Mouse (Mus musculus): ENCODE data around the gene Echs1. TPM values are rescaled to one million over a fixed set of nuclear protein-coding genes. Genes with fewer than 3 reads are reported as not detected.

Gene Echs1
- total RNA-seq, 1 experiment from 2014 or later: 45.2 TPM

DNA sequence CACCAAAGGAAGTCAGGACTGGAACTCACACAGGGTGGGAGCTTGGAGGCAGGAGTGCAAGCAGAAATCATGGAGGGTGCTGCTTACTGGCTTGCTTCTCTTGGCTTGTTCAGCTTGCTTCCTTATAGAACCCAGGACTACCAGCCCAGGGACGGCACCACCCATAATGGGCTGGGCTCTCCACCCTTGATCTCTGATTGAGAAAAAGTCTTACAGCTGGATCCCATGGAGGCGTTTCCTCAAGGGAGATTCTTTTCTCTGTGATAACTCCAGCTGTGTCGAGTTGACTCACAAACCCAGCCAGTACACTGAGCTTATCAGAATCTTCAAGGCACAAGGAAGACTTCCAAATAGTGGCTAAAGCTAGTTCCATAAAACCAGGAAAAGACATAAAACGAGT lies 6.5 kb upstream of the Echs1 start:
- ATAC-seq (ENCODE audit: extremely low read depth, insufficient number of reproducible peaks, low FRiP score, poor library complexity, severe bottlenecking): no peak

GRCm38 (mm10) chr7:140121338-140121910 lies 5.1 kb upstream of the Echs1 start:
- ATAC-seq (ENCODE audit: extremely low read depth, insufficient number of reproducible peaks, low FRiP score, poor library complexity, severe bottlenecking): no peak

- ATAC-seq (ENCODE audit: extremely low read depth, insufficient number of reproducible peaks, low FRiP score, poor library complexity, severe bottlenecking): no peak
Measured at GRCm38 (mm10) chr7:140120484-140120883, 4.2 kb upstream of the Echs1 start.

DNA sequence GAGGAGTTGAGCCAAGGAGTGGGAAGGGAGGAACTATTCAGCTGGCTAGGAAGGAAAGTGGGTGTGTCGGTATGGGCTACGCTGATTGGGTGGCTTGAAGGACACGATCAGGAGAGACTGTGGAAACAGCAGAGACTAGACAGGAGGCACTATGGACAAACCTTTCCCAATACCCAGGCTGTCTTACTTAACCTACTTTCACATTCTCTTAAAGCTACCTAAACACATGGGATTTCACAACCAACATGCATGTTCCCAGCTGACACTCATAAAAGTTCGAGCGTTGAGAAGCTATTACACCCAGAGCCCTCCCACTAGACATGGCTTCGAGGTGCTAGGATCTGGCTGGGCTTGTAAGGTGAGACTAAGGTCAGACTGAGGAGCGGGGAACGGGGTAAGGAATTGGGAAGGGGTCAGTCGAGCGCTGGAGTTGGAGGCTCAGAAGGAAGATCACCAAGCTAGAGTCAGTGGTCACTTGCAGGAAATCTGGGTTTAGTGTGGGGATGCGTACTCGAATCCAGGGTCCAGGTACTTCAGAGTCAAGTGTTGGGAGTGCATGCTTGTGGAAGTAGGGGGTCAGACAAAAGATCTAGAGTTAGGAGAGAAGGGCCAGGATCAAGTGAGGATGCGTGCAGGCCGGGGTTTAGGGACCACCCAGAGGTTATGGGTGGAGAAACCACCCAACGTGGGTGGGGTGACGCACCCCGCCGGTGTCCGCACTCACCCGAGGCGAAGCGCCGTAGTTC lies 520 bp downstream of the Echs1 start, which contains the start of gene Paox:
Gene Paox (plus strand): TSS at position 217 of the 746 bp plus-strand sequence.
- ATAC-seq (ENCODE audit: extremely low read depth, insufficient number of reproducible peaks, low FRiP score, poor library complexity, severe bottlenecking): no peak

DNA sequence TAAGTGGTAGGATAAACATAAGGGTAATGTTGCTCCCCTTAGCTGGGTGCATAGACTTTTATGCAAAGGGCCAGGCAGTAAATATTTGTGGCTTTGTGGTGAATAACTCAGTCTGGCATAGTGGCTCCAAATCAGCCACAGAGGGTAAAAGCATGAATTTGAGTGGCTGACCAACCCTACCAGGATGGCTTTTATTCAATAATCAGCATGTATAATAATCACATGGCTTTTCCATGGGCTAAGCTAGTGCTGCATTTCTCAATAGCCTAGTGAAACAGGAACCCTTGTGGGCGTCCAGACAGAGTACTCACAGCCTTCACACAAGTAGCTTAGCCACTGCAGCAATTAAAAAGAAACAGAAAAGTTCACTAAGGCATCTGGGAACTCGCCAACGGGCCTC lies 4.3 kb downstream of the Echs1 start:
- no peak for ATAC-seq (ENCODE audit: extremely low read depth, insufficient number of reproducible peaks, low FRiP score, poor library complexity, severe bottlenecking)

GRCm38 (mm10) chr7:140104009-140104408 lies 12.3 kb downstream of the Echs1 start:
- ATAC-seq (ENCODE audit: extremely low read depth, insufficient number of reproducible peaks, low FRiP score, poor library complexity, severe bottlenecking): no peak

GRCm38 (mm10) chr7:140101993-140102860 lies 14.0 kb downstream of the Echs1 start, which contains the start of gene Fuom:
TSS of gene Fuom (minus strand) at chr7:140102441.
- peak; percentile 52 for ATAC-seq (ENCODE audit: extremely low read depth, insufficient number of reproducible peaks, low FRiP score, poor library complexity, severe bottlenecking)

- no peak for ATAC-seq (ENCODE audit: extremely low read depth, insufficient number of reproducible peaks, low FRiP score, poor library complexity, severe bottlenecking)
Measured at GRCm38 (mm10) chr7:140101498-140101897, 14.8 kb downstream of the Echs1 start.

DNA sequence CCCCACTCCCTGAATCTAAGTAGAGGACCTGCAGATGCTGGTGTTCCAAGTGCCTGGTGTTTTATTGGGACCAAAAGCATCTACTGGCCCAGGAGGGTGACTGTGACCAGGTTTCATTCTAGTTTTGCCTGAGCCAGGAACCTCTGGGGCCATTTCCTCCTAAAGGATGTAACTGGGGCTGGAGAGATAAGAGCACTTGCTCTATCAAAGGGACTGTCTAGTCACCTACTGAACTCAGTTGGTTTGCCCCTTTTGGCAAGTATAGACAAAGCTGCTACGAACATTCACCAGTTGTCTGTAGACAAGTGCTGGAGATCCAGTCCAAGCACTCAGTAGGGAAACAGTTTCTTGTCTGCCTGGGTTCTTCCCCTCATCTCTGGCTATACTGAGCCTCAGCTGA lies 17.8 kb downstream of the Echs1 start:
- no peak for ATAC-seq (ENCODE audit: extremely low read depth, insufficient number of reproducible peaks, low FRiP score, poor library complexity, severe bottlenecking)

- ATAC-seq (ENCODE audit: extremely low read depth, insufficient number of reproducible peaks, low FRiP score, poor library complexity, severe bottlenecking): no peak
Measured at GRCm38 (mm10) chr7:140096055-140096454, 20.2 kb downstream of the Echs1 start.

DNA sequence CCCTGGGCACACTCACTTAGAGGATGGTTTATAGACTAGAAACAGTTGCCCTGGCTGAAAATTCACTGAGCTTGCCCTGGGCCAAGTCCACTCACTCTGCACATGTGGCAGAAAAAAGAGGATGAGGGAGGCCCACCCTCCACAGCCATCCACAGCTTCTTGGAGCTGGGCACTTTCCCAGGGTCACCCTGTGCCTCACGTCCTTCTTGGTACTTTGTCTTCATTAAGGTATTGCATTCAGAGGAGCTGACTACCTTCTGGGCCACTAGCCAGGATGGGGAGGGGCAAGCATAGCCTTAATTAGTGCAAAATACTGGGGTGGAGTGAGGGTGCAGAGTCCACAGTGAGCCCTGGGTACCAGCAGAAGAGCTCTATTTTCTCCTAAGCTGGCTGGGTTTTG lies 20.7 kb downstream of the Echs1 start:
- no peak for ATAC-seq (ENCODE audit: extremely low read depth, insufficient number of reproducible peaks, low FRiP score, poor library complexity, severe bottlenecking)

DNA sequence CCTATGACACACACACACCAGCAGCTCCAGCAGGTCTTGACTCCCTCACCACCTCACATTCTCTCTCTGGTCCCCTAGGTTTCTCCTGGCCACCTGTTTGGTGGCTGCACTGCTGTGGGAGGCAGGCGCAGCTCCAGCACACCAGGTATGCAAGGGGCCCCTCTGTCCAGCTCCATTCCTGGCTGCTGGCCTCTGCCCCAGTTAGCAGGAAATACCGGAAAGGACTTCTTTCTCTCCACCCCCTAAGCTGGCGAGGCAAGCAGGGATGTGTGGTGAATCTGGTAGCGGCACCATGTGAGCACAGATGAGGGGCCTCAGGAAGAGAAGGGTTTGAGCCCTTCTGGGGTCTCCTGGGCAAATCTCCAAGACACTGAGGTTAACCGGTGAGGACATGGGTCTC lies 21.3 kb downstream of the Echs1 start:
- ATAC-seq (ENCODE audit: extremely low read depth, insufficient number of reproducible peaks, low FRiP score, poor library complexity, severe bottlenecking): no peak

- ATAC-seq (ENCODE audit: extremely low read depth, insufficient number of reproducible peaks, low FRiP score, poor library complexity, severe bottlenecking): no peak
Measured at GRCm38 (mm10) chr7:140092924-140093528, 23.2 kb downstream of the Echs1 start, which contains the start of gene Prap1. TSS of gene Prap1 (plus strand) at chr7:140093395.

- no peak for ATAC-seq (ENCODE audit: extremely low read depth, insufficient number of reproducible peaks, low FRiP score, poor library complexity, severe bottlenecking)
Measured at GRCm38 (mm10) chr7:140090601-140091000, 25.7 kb downstream of the Echs1 start.

GRCm38 (mm10) chr7:140082242-140082678 lies 34.0 kb downstream of the Echs1 start, which contains the start of gene Caly:
TSS of gene Caly (minus strand) at chr7:140082548.
- ATAC-seq (ENCODE audit: extremely low read depth, insufficient number of reproducible peaks, low FRiP score, poor library complexity, severe bottlenecking): no peak

GRCm38 (mm10) chr7:140081408-140082241 lies 34.7 kb downstream of the Echs1 start:
- ATAC-seq (ENCODE audit: extremely low read depth, insufficient number of reproducible peaks, low FRiP score, poor library complexity, severe bottlenecking): no peak

DNA sequence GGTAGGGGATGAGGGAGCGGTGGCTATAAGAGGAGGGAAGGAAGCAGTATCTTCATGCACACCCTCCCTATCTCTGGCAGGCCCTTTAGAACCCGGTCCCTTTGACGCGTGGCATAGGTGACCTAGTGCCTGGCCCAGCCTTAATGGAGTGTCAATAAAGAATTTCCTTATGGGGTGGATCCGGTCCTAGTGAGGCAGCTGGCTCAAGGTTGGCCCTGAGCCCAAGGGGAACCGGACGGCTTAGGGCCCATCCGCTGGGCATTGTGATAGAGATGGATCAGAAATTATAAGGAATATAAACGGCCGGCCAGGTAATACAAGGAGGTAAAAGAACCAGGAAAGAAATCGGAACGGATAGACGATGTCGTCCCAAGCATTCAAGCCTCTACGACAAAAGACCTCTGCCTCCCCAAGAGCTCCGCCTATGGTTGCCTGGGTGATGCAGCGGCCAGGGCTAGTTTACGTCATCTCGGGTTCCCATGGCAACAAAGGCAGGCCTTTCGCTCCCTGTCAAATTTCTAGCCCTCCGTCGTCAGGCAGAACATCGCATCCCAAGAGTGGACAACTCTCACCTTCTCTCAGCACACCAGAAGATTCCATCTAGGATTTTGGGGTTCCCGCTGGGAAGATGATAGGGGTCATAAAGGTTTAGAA lies 35.6 kb downstream of the Echs1 start:
- no peak for ATAC-seq (ENCODE audit: extremely low read depth, insufficient number of reproducible peaks, low FRiP score, poor library complexity, severe bottlenecking)

GRCm38 (mm10) chr7:140078711-140079110 lies 37.6 kb downstream of the Echs1 start:
- ATAC-seq (ENCODE audit: extremely low read depth, insufficient number of reproducible peaks, low FRiP score, poor library complexity, severe bottlenecking): peak; percentile 70
